Mouse (Mus musculus): ENCODE results near the gene Hnrnpk. TPM values are rescaled to one million over a fixed set of nuclear protein-coding genes. Genes with fewer than 3 reads are reported as not detected.
"Not testable (repeated sequence)": the region's sequence is repeated elsewhere in the genome, so short reads cannot be mapped to it uniquely, and the experiment has no call there.

Hnrnpk gene
- polyA plus RNA-seq, 1 experiment from 2014 or later = 1,973 TPM

DNA sequence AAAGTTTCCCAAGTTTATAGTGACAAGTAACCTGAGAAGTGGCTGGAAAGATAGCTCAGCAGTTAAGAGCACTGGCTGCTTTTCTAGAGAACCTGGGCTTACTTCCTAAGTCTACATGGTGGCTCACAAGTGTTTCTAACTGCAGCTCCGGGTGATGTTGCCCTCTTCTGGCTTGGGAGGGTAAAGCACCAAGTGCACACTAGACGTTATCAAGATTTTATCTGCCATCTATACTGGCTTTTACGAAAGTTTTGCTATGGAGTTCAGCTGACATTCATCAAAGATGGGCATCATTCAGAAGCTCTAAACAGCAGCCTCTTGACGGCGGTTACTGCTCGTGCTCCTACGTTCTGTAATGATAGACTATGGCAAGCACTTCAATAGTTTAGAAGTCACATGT lies 15.2 kb downstream of the Hnrnpk start:
- Histone ChIP-seq H3K4me1 (peaks cover 13% of the 10 kb centered on the region), H3K9ac (replicated peaks) (no peak overlapping the region), H3K4me3 (no peak overlapping the region), H3K4me2 (replicated peaks) (no peak overlapping the region), H3K9me3 (no peaks in the 10 kb centered on the region), H3K36me3 (peaks cover 31% of the 10 kb centered on the region), H3K27me3 (no peaks in the 10 kb centered on the region), H3K27ac (replicated peaks) (no peak overlapping the region)
- WGBS = 17% methylated on average over 7 of the region's 7 CpGs
- 0 out of 2 replicates have a peak, but pooled peaks have one; percentile 41 for ATAC-seq (replicated peaks)

DNA sequence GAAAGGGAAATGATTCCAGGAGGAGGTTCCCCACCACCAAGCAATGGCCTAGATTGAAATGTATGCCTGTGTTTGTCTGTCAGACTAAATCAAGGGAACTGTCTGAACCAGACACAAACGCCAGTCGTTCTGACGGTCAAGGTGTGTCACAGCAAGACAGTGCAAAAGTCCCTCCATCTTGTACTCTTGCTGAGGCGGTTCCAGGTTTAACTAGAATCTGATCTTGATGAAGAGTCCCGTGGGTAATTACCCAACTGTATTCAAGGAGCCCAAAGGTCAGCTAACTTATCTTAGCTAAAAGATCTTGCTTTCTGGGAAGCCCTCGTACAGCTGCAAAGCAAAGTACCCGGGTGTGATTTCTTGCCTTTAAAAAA lies 17.6 kb downstream of the Hnrnpk start:
- 84% methylated on average over 7 of the region's 7 CpGs for WGBS
- no peak for ATAC-seq (replicated peaks)
- Histone ChIP-seq H3K4me3 (peak overlapping the region; percentile 71), H3K36me3 (peaks cover 33% of the 10 kb centered on the region), H3K9me3 (peaks cover 6% of the 10 kb centered on the region), H3K27ac (replicated peaks) (0 out of 2 replicates have a peak overlapping the region, but pooled peaks have one; percentile 31), H3K9ac (replicated peaks) (peak overlapping the region; percentile 69; the same call in 1 of the 2 replicates), H3K4me2 (replicated peaks) (peak overlapping the region; percentile 88), H3K27me3 (no peaks in the 10 kb centered on the region), H3K4me1 (peaks cover 13% of the 10 kb centered on the region)

DNA sequence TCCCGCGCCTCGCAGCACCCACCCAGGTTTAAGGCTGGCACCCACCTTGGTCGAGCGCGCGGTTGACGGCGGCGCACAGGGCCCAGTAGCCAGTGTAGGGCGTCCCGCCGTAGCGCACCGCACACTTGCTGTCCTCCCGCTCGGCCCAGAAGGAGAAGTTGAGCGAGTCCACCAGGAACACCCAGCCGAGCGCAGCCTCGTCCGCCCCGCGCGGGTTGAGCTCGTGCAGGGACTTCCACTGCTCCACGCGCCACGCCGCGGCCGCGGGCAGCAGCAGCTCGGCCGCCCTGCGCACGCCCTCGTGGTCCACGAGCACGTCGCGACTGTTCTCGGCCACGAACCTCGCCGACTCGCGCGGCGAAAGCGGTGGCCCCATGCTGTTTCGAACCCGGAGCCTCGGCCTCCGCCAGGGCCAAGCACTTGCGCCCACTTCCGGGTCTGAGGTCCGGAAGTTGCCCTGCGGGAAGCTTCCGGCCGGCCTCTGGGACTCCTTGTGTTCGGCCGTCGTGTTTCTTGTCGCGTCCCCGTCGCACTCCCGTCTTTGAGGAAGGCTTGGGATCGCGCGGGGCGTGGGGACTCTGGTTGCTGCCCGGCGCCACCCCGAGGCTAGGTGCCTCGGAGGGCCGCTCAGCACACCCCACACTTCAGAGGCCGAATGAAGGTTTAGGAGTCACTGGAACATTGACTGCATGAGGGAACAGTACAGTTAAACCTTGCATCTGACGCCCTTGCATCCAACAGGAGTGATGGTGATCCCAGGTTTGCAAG lies 18.2 kb downstream of the Hnrnpk start, which contains the start of gene 2210016F16Rik:
TSS of gene 2210016F16Rik (minus strand) at position 447 of the 768 bp plus-strand sequence.
- H3K4me1 ChIP-seq = peaks cover 13% of the 10 kb centered on the region
- H3K27me3 ChIP-seq = no peaks in the 10 kb centered on the region
- H3K9ac ChIP-seq (replicated peaks) = peak within 1 kb of the TSS; percentile 69
- WGBS = 3% methylated on average over 80 of the region's 80 CpGs
- peaks cover 33% of the 10 kb centered on the region for H3K36me3 ChIP-seq
- ATAC-seq (replicated peaks) = peak; percentile 77
- 0 out of 2 replicates have a peak within 1 kb of the TSS, but pooled peaks have one; percentile 31 for H3K27ac ChIP-seq (replicated peaks)
- peaks cover 12% of the 10 kb centered on the region for H3K9me3 ChIP-seq
- peak within 1 kb of the TSS; percentile 88 for H3K4me2 ChIP-seq (replicated peaks)
- peak within 1 kb of the TSS; percentile 71 for H3K4me3 ChIP-seq

DNA sequence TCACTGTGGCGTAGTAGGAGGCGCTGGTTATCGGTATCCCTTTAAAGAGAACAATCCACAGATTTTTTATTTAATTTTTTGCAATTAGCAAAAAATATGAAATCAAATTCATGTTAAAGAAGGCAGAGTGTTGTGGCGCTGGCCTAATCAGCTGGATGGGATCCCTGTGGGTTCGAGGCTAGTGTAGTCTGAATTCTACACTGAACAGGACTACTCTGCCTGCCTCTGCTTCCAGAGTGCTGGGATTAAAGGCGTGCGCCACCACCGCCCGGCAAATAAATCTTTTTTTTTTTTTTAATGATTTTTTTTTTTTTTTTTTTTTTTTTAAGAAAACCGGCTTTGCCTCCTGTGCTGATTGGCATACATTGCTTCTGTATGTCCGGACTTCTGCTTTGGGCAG lies 18.8 kb downstream of the Hnrnpk start:
- ATAC-seq (replicated peaks) = peak; percentile 66; the same call in 1 of the 2 replicates
- Histone ChIP-seq H3K27ac (replicated peaks) (no peak overlapping the region), H3K36me3 (peaks cover 28% of the 10 kb centered on the region), H3K9ac (replicated peaks) (peak overlapping the region; percentile 69), H3K9me3 (peaks cover 13% of the 10 kb centered on the region), H3K4me1 (peaks cover 13% of the 10 kb centered on the region), H3K4me2 (replicated peaks) (peak overlapping the region; percentile 88), H3K27me3 (no peaks in the 10 kb centered on the region), H3K4me3 (peak overlapping the region; percentile 71)
- WGBS = 42% methylated on average over 11 of the region's 11 CpGs

DNA sequence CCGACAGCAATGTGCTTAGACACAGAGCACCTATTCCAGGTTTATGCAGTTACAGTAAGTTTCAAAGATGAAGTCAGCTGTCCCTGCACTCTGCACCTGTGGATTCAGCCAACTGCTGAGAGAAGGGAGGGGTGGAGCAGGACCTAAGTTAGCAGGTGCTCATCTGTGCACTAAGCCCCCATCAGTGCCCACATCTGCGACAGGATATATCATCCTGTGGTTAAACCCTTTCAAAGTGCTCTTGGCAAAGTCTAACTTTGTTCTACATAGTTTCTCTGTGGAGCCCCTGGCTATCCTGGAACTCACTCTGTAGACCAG lies 30.0 kb downstream of the Hnrnpk start:
- 87% methylated on average over 2 of the region's 2 CpGs for WGBS
- Histone ChIP-seq H3K27me3 (no peaks in the 10 kb centered on the region), H3K36me3 (no peaks in the 10 kb centered on the region), H3K27ac (replicated peaks) (no peak overlapping the region), H3K4me2 (replicated peaks) (no peak overlapping the region), H3K4me3 (no peak overlapping the region), H3K9ac (replicated peaks) (no peak overlapping the region), H3K4me1 (no peaks in the 10 kb centered on the region), H3K9me3 (no peaks in the 10 kb centered on the region)
- no peak for ATAC-seq (replicated peaks)

DNA sequence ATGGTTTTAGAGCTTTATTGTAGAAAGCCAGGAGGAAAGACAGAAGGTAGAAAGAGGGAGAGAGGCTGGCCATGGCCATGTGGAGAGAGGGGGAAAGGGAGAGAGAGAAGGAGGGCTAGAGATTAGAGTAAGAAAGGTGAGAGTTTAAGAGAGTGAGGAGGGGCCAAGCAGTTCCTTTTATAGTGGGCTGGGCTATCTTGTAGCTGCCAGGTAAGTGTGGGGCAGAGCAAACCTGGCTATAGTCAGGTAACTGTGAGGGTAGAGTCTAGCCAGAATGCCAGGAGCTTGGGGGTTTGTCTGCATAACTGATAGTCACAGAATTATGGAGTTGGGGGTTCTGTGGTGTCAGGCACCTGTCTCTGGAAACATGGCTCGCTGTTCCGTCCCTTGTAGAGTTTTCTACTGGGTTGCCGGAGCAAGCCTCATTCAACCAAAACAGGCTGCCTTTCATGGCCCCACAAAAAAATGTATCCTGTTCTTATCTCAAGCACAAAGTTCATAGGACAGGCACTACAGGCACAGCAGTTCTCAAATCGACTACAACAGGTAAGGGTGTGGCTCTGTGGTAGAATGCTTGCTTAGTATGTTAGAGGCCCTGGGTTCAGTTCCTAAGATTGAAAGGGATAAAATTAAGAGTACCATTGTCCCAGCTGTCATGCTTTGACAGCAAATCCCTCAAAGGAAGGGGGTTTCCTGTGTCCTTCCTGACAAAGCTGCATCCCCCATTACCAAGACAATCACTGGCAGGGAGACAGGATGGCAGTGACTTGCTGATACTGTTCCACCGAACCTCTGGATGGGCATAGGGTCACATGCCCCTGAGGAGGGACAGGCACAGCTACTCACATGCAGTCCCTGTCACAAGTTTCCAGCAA lies 30.6 kb downstream of the Hnrnpk start:
- Histone ChIP-seq H3K4me2 (replicated peaks) (no peak overlapping the region), H3K27me3 (no peaks in the 10 kb centered on the region), H3K9me3 (no peaks in the 10 kb centered on the region), H3K36me3 (no peaks in the 10 kb centered on the region), H3K4me1 (no peaks in the 10 kb centered on the region), H3K27ac (replicated peaks) (no peak overlapping the region), H3K4me3 (no peak overlapping the region), H3K9ac (replicated peaks) (no peak overlapping the region)
- WGBS = 83% methylated on average over 5 of the region's 5 CpGs
- no peak for ATAC-seq (replicated peaks)

DNA sequence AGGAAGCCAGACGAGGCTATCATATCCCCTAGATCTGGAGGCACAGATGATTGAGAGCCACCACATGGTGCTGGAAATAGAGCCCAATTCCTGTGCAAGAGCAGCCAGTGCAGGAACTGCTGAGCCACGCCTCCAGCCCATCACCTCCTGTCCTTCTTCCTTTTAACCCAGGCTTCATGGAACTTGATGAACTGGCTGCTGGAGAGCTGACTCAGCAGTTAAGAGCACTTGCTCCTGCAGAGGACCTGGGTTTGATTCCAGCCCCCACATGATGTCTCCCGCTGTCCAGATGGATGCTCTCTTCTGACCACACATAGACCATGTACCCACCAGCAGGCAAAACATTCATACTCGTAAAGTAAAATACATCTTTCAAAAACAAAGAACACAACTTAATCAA lies 34.3 kb downstream of the Hnrnpk start:
- H3K27me3 ChIP-seq = no peaks in the 10 kb centered on the region
- no peak overlapping the region for H3K9ac ChIP-seq (replicated peaks)
- H3K4me2 ChIP-seq (replicated peaks) = no peak overlapping the region
- no peaks in the 10 kb centered on the region for H3K4me1 ChIP-seq
- 88% methylated on average over 4 of the region's 4 CpGs for WGBS
- no peak for ATAC-seq (replicated peaks)
- no peak overlapping the region for H3K4me3 ChIP-seq
- no peaks in the 10 kb centered on the region for H3K9me3 ChIP-seq
- no peak overlapping the region for H3K27ac ChIP-seq (replicated peaks)
- H3K36me3 ChIP-seq = no peaks in the 10 kb centered on the region

DNA sequence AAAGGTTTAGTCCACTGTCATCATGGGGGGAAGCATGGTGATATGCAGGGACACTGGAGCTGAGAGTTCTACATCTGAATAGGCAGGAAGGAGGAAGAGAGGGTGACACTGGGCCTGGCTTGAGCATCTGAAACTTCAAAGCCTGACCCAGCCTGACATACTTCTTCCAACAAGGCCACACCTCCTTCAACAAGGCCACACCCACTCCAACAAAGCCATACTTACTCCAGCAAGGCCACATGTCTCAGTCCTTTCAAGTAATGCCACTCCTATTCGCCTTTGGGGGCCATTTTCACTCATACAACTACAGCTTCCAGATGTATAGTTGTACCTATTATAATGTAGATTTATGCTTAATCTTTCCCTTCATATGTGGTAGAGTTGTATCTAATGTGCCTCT lies 35.5 kb downstream of the Hnrnpk start:
- Histone ChIP-seq H3K9me3 (no peaks in the 10 kb centered on the region), H3K4me1 (no peaks in the 10 kb centered on the region), H3K27ac (replicated peaks) (no peak overlapping the region), H3K4me3 (no peak overlapping the region), H3K4me2 (replicated peaks) (no peak overlapping the region), H3K36me3 (no peaks in the 10 kb centered on the region), H3K9ac (replicated peaks) (no peak overlapping the region), H3K27me3 (no peaks in the 10 kb centered on the region)
- WGBS = 77% methylated on average over 1 of the region's 1 CpGs
- no peak for ATAC-seq (replicated peaks)

DNA sequence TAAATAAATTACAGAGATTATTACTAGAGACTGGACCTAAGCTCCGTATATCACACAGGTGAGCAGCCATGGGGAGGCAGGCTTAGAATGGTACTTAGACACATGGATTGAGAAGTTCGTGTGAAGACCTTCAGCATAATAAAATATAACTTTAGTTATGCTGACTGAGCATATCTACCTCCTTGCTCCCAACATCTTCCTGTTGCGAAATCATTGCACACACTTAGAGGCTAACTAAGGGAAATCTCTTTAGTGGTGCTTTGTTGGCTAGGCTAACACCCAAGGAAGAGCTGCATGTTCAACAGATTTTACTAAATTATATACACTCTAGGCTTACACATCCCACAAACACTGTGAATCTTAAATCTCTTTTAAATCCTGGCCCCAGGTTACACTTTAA lies 36.8 kb downstream of the Hnrnpk start:
- no peaks in the 10 kb centered on the region for H3K36me3 ChIP-seq
- H3K4me1 ChIP-seq = no peaks in the 10 kb centered on the region
- H3K9ac ChIP-seq (replicated peaks) = no peak overlapping the region
- no peak overlapping the region for H3K4me3 ChIP-seq
- H3K9me3 ChIP-seq = no peaks in the 10 kb centered on the region
- H3K4me2 ChIP-seq (replicated peaks) = no peak overlapping the region
- WGBS = 90% methylated on average over 3 of the region's 3 CpGs
- H3K27ac ChIP-seq (replicated peaks) = no peak overlapping the region
- H3K27me3 ChIP-seq = no peaks in the 10 kb centered on the region
- ATAC-seq (replicated peaks) = no peak

DNA sequence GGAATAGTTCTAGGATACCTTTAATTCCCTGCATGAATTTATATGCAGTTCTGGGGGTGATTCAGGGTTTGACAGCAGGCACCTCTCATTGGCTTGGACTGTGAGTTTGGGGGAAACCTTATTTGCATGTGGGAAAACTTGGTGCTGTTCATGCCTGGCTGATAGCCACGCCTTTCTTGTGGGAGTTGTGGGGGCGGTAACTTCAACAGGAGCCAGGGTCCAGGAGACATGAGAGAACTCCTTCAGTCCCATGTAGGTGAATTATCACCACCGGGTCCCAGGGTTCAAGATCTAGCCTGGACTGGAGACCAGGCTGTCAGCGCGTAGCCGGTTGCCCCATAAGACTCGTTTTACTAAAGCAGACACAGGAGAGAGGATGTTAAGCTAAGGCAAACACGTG lies 38.0 kb downstream of the Hnrnpk start:
- H3K9ac ChIP-seq (replicated peaks); H3K4me1 ChIP-seq: not testable (repeated sequence)
- 84% methylated on average over 8 of the region's 8 CpGs for WGBS

DNA sequence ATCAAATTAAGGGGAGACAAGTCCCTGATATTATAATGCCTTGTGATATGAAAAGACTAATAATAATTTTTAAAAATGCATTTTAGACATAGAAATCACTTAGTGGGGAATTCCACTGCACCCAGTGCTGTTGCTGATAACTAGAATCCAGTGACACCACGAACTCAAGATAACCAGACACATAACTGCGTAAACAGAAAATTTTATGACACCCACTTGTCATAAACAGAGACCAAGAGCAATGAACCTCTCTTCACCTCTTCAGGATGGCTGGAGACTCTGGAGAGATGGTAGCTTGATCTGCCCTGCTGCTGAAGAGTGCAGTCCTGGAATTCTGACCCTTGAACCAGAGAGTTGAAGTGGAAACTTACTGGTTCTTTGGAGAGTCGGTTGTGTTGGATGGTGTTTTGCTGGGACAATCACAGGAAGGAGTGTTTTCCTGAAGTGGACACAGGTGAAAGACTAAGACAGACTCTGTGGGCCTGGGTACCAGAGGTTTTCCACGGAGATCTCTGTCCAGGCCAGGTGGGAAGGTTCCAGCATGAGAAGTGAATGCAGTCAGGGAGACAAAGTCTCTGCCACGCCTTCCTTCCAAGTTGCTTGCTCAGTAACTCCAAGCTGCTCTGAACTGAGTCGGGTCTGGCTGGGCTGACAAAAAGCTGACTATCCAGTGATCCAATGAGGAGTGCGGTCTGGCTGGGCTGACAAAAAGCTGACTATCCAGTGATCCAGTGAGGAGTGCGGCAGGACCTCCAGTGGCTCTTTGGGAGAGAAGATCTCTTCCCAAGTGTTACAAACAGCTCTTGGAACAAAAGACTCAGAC lies 38.6 kb downstream of the Hnrnpk start:
- Histone ChIP-seq H3K9ac (replicated peaks) (no peak overlapping the region), H3K4me1 (no peaks in the 10 kb centered on the region), H3K9me3 (no peaks in the 10 kb centered on the region), H3K27ac (replicated peaks) (no peak overlapping the region), H3K36me3 (no peaks in the 10 kb centered on the region), H3K4me2 (replicated peaks) (no peak overlapping the region), H3K27me3 (no peaks in the 10 kb centered on the region), H3K4me3 (no peak overlapping the region)
- ATAC-seq (replicated peaks) = no peak
- WGBS = 84% methylated on average over 8 of the region's 8 CpGs

More for the DNA sequence above, 38.0 kb downstream of the Hnrnpk start:
- H3K27me3 ChIP-seq; H3K9me3 ChIP-seq; H3K4me3 ChIP-seq; H3K4me2 ChIP-seq (replicated peaks); H3K36me3 ChIP-seq; ATAC-seq (replicated peaks); H3K27ac ChIP-seq (replicated peaks): not testable (repeated sequence)

DNA sequence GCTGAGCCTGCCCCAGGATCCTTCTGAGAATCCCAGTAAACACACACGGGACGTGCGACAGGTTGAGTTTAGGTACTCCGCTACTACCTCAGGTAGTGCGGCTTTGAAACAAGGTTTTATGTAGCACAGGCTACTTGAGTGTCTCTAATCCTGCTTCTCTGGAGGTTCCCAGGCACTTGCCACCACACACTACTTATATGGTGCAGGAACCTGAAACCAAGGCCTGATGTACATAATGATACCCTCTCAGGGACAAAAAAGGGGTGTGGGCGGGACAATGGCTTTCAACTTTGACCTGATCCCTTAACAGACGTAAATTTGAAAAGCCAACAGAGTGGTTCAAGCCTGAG lies 43.9 kb downstream of the Hnrnpk start:
- Histone ChIP-seq H3K36me3 (no peaks in the 10 kb centered on the region), H3K9me3 (no peaks in the 10 kb centered on the region), H3K4me1 (peaks cover 8% of the 10 kb centered on the region), H3K27ac (replicated peaks) (peak overlapping the region; percentile 5; the same call in 1 of the 2 replicates), H3K4me3 (peak overlapping the region; percentile 82), H3K9ac (replicated peaks) (no peak overlapping the region), H3K27me3 (no peaks in the 10 kb centered on the region), H3K4me2 (replicated peaks) (peak overlapping the region; percentile 98)
- no peak; the same call in 1 of the 2 replicates for ATAC-seq (replicated peaks)
- WGBS = 4% methylated on average over 7 of the region's 7 CpGs
